Mouse (Mus musculus) stomach, postnatal 0 days (tissue): ENCODE data around the gene Tmem230. TPM values are rescaled to one million over a fixed set of nuclear protein-coding genes. Genes with fewer than 3 reads are reported as not detected.
A peak's percentile ranks its signal among the peaks of the same experiment; 100 is the strongest.

Experiments used
- ATAC-seq: fragments of 200-750 bp; cut with Nextera tagmentation; 2 replicates; pipeline ENCODE4 v1.8.0; 2017; ENCODE audit not compliant: low FRiP score, low TSS enrichment
- DNase-seq: peaks from one replicate; pipeline ENCODE4 v3.0.0-alpha.2; 2016; ENCODE audit warnings: low spot score
- H3K27ac ChIP-seq: fragments of 300-500 bp; sonication (generic); replicated peaks from 2 replicates; pipeline ENCODE4 v1.5.1; 2014; ENCODE audit warnings: mild to moderate bottlenecking, control low read depth
- H3K27me3 ChIP-seq: fragments of 300-500 bp; sonication (generic); 2 replicates; pipeline ENCODE4 v1.6.1; 2014; ENCODE audit warnings: low read length; ENCODE audit not compliant: control insufficient read depth, insufficient read depth
- H3K36me3 ChIP-seq: fragments of 300-500 bp; sonication (generic); 2 replicates; pipeline ENCODE4 v1.6.1; 2014; ENCODE audit warnings: low read length, mixed read lengths; ENCODE audit not compliant: control insufficient read depth, insufficient read depth
- H3K4me1 ChIP-seq: fragments of 300-500 bp; sonication (generic); replicated peaks from 2 replicates; pipeline ENCODE4 v1.6.1; 2014; ENCODE audit warnings: antibody characterized with exemption; ENCODE audit not compliant: control insufficient read depth, insufficient read depth
- H3K4me2 ChIP-seq: fragments of 300-500 bp; sonication (generic); replicated peaks from 2 replicates; pipeline ENCODE4 v1.6.1; 2014; ENCODE audit warnings: low read depth, mild to moderate bottlenecking, control low read depth, moderate library complexity
- H3K4me3 ChIP-seq: fragments of 300-500 bp; sonication (generic); 2 replicates; pipeline ENCODE4 v1.5.1; 2014; ENCODE audit warnings: low read depth, low read length, control low read depth
- H3K9ac ChIP-seq: fragments of 300-500 bp; sonication (generic); 2 replicates; pipeline ENCODE4 v1.6.1; 2014; ENCODE audit warnings: mild to moderate bottlenecking, low read length, control low read depth, mixed read lengths
- H3K9me3 ChIP-seq: fragments of 300-500 bp; sonication (generic); 2 replicates; pipeline ENCODE4 v1.6.1; 2016; ENCODE audit warnings: low read length; ENCODE audit not compliant: control insufficient read depth
- CTCF ChIP-seq: IDR thresholded peaks from 2 replicates; pipeline ENCODE4 v1.5.1; 2016; ENCODE audit warnings: antibody characterized with exemption, low read depth, mild to moderate bottlenecking, moderate library complexity
- EP300 ChIP-seq: optimal IDR thresholded peaks from 2 replicates; pipeline ENCODE3; 2016; ENCODE audit warnings: antibody characterized with exemption
- WGBS: fragments of 180-500 bp; shearing (Covaris S2); extraction: QIAGEN DNeasy Blood & Tissue Kit; methylation state at CpG from one replicate; pipeline ENCODE4 v1.1.7; 2014; 5-methylcytosine and 5-hydroxymethylcytosine counted together
- polyA plus RNA-seq: library from polyadenylated mRNA; unstranded; fragments of >200 nt; fragmentation: Nextera tagmentation; extraction: Ambion mirVana; gene quantifications from 2 replicates; pipeline ENCODE4 v1.2.1, GENCODE M21; 2015

The Tmem230 gene
- polyA plus RNA-seq, 1 experiment from 2014 or later = 29.4 TPM

- H3K9ac ChIP-seq = no peak overlapping the region
- 92% methylated on average over 6 of the region's 6 CpGs for WGBS
- H3K4me3 ChIP-seq = no peak overlapping the region
- no peaks in the 10 kb centered on the region for H3K36me3 ChIP-seq
- H3K9me3 ChIP-seq = no peaks in the 10 kb centered on the region
- no peaks in the 10 kb centered on the region for H3K27me3 ChIP-seq
- H3K4me1 ChIP-seq = no peaks in the 10 kb centered on the region
- TF ChIP-seq CTCF = no peak
- no peak for TF ChIP-seq EP300
- no peak overlapping the region for H3K27ac ChIP-seq
- no peak for ATAC-seq
- no peak for DNase-seq
- H3K4me2 ChIP-seq = no peak overlapping the region
Observed at GRCm38 (mm10) chr2:132257350-132258068, 9.9 kb upstream of the Tmem230 start.

- Histone ChIP-seq H3K4me3 (peak overlapping the region; percentile 61), H3K27me3 (no peaks in the 10 kb centered on the region), H3K4me1 (no peaks in the 10 kb centered on the region; the same call in 1 of the 2 replicates), H3K9me3 (no peaks in the 10 kb centered on the region), H3K4me2 (peak overlapping the region; percentile 80), H3K36me3 (no peaks in the 10 kb centered on the region), H3K27ac (peak overlapping the region; percentile 61), H3K9ac (0 out of 2 replicates have a peak overlapping the region, but pooled peaks have one; percentile 18)
- TF ChIP-seq CTCF (no peak), EP300 (no peak)
- WGBS = 1% methylated on average over 7 of the region's 7 CpGs
- ATAC-seq (no peak), DNase-seq (no peak)
Observed at GRCm38 (mm10) chr2:132253603-132254002, 6.0 kb upstream of the Tmem230 start.

DNA sequence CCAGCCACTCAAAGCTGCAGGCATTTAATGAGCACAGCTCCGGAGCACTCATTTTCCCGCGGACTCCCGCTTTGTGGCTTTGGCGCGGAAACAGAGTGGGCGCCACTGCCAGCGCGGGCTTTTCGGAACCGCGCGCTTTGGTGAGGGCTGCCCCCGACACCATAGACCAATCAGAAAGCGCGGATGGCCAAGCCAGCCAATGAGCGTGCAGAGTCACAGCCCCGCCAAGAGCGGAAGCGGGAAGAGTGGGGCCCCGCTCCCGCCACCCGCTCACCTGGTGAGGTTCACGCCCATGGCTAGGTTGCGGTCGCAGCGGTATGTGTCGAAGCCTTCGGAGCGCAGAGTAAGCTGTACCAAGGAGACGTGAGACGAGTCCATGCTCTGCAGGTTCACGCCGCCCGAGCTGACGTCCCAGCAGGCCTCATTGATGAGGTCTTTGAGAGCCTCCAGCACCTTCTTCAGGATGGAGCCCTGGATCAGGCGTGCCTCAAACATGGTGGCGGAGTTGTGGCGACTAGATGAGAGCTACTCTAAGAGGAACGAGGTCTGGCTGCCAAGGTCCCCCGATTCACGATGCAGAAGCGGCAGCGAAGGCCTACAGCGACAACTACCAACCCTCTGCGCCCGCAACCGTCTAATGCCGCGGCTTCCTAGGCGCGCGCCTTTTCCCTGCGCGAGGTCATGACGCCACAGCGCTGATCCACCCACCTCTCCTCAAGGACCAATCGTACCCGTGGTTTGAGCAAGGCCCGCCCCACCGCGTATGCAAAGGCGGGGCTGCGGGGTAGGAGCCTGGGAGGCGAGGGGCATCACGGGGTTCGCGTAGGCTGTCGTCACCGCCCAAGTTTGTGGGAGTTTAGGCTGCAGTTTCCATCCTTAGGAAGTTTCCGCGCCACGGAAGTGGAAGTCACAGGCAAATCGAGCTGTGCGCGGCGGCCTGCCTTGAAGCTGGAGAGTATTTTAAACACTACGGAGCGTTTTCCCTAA, 5.2 kb upstream of the Tmem230 start, which contains the start of gene Pcna:
Gene Pcna, minus strand, starts transcription at position 773 of the 987 bp plus-strand sequence.
- TF ChIP-seq EP300 (peak; percentile 79), CTCF (no peak)
- H3K9ac ChIP-seq = peak within 1 kb of the TSS; percentile 61
- ATAC-seq = peak; percentile 100
- H3K36me3 ChIP-seq = no peaks in the 10 kb centered on the region
- under 1% methylated on average over 77 of the region's 79 CpGs for WGBS
- no peaks in the 10 kb centered on the region for H3K9me3 ChIP-seq
- H3K4me3 ChIP-seq = peak within 1 kb of the TSS; percentile 61
- H3K27me3 ChIP-seq = no peaks in the 10 kb centered on the region
- peak within 1 kb of the TSS; percentile 80 for H3K4me2 ChIP-seq
- H3K27ac ChIP-seq = peak within 1 kb of the TSS; percentile 61
- no peaks in the 10 kb centered on the region; the same call in 1 of the 2 replicates for H3K4me1 ChIP-seq
- DNase-seq = peak; percentile 97

GRCm38 (mm10) chr2:132251911-132252310, 4.3 kb upstream of the Tmem230 start:
- peak overlapping the region; percentile 61 for H3K9ac ChIP-seq
- no peaks in the 10 kb centered on the region for H3K36me3 ChIP-seq
- ATAC-seq (no peak), DNase-seq (no peak)
- no peaks in the 10 kb centered on the region; the same call in 1 of the 2 replicates for H3K4me1 ChIP-seq
- 5% methylated on average over 8 of the region's 8 CpGs for WGBS
- peak overlapping the region; percentile 80 for H3K4me2 ChIP-seq
- H3K27me3 ChIP-seq = no peaks in the 10 kb centered on the region
- no peak overlapping the region for H3K27ac ChIP-seq
- no peak for TF ChIP-seq EP300
- TF ChIP-seq CTCF = no peak
- peak overlapping the region; percentile 61 for H3K4me3 ChIP-seq
- H3K9me3 ChIP-seq = no peaks in the 10 kb centered on the region

DNA sequence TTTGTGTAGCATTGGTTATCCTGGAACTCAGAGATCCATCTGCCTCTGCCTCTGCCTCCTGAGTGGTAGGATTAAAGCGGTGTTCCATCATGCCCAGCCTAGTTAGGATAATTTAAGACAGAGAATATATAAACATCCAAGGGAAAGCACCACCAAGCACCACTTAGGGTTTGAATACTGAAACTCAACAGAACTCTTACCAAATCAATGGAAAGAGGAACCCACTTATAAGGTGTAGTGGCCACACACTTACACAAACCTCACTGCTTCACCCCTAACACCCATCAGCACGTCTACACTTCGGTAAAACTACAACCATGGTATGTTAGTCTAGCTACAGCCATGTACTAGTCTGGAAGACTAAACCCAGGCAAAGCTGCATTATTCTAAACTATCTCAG, 4.2 kb downstream of the Tmem230 start:
- no peak for ATAC-seq
- H3K4me1 ChIP-seq = no peaks in the 10 kb centered on the region
- H3K9ac ChIP-seq = no peak overlapping the region
- H3K9me3 ChIP-seq = no peaks in the 10 kb centered on the region
- WGBS = 88% methylated on average over 3 of the region's 3 CpGs
- H3K27ac ChIP-seq = no peak overlapping the region
- no peak for DNase-seq
- H3K4me3 ChIP-seq = no peak overlapping the region
- H3K27me3 ChIP-seq = no peaks in the 10 kb centered on the region
- no peaks in the 10 kb centered on the region for H3K36me3 ChIP-seq
- H3K4me2 ChIP-seq = no peak overlapping the region
- TF ChIP-seq EP300 (no peak), CTCF (no peak)
